ENCODE assay signal across 13 mouse cellular contexts in genomic region chr17:71988736-71989569, GRCm38 (mm10).
A peak's percentile ranks its signal among the peaks of the same experiment; 100 is the strongest.
DNase-seq lines count a peak whose midpoint lies in the region.
"Had no signal": no experiment of that assay in that cellular context is flagged by ENCODE, and none has a peak within 500 bp of the region (broad histone marks: within the 10 kb centered on the region; RNA-seq: fewer than 3 reads in every experiment).

No protein-coding gene starts in this region.

- DNase-seq in gastrocnemius, postnatal 25 days: peak; percentile 16
- DNase-seq in gastrocnemius, adult 18-20 months (ENCODE audit: low spot score): no peak
- peak; percentile 19 for DNase-seq in lung, postnatal 10 days
- no peak for DNase-seq in lung, postnatal 14 days
- peak; percentile 39 for DNase-seq in heart, adult 8-10 months (ENCODE audit: low spot score)
- DNase-seq in heart, postnatal 4 days: peak; percentile 49
- no peak for DNase-seq in ovary, postnatal 10 days (ENCODE audit: low spot score)
- no peak for DNase-seq in adrenal gland, adult 2 months
- DNase-seq: adrenal gland, adult 8-10 months; cerebellum, adult 2 months; liver; lung, adult 18-20 months; thymus, postnatal 14 days had no signal

Comparison
In these comparisons a context has a peak if more than half of its experiments do, and no peak if none do; other contexts are left out.
1. DNase-seq: peak in gastrocnemius, postnatal 25 days (single experiment), lung, postnatal 10 days (single experiment), heart, adult 8-10 months (single experiment) and heart, postnatal 4 days (single experiment); none in gastrocnemius, adult 18-20 months (single experiment), lung, postnatal 14 days (single experiment), ovary, postnatal 10 days (single experiment) and adrenal gland, adult 2 months (single experiment).